Mouse (Mus musculus): ENCODE measurements around the gene Gm49369.

Gm49369 gene

DNA sequence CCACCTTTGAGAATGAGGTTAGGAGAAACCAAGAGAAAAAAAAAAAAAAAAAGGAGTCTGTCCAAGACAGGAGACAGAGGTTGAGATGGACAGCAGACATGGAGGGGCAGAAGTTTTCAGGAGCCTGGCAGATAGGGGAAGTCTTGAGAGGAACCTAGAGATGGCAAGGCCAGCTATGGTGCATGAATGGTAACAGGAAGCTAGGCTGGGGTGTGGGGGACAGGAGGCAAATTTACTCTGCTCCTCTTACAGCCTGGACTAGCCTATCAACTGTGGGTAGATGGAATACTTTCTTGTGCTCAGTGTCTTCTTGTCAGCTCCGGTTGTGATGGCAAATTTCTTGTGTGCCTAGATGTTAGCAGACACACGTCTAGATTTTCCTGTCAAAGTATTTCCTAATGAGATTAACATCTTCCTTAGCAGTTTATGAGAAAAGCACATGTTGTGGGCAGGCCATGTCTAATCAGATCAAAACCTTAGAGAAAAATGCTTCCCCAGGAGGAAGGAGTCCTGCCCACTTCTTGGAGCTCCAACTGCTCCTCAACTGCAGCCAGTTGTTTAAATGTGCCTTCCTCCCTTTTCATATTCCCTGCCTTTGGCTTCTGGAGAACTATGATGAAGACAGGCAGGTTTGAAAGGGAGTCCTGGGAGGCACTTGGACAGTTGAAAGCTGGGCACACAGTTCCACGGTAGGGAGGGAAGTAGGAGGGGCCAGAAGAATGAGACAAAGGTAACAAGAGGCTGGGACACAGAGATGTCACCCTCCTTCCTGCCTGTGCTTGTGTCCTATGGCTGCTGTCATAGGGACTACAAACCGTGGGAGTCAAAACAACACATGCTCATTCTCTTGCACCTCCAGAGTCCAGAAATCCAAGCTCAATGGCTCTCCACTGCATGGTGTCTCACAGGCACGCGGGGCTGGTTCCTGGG is 12.1 kb upstream of the Gm49369 start:
- no peak for DNase-seq (ENCODE audit: low read depth, low spot score)

- DNase-seq (ENCODE audit: low read depth, low spot score): peak; percentile 91
Observed at GRCm38 (mm10) chr7:142393191-142393590, 10.7 kb upstream of the Gm49369 start.

DNA sequence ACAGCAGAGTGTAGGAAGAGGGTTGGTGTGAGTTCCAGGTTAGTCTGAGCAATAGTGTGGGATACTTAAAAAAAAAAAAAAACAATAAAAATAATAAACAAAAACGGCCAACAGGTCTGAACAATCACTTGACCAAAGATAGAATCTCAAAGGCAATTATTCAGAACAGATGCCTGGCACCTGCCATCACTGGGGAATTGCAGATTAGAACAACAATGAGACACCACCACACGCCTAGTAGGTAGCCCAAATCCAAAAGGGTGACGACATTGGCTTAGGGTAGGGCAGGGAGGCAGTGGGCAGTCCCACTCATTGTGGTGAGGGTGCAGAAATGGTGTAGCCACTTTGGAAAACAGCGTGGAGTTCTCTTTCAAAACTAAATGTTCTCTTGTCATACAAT is 9.1 kb upstream of the Gm49369 start:
- DNase-seq (ENCODE audit: low read depth, low spot score): no peak

DNA sequence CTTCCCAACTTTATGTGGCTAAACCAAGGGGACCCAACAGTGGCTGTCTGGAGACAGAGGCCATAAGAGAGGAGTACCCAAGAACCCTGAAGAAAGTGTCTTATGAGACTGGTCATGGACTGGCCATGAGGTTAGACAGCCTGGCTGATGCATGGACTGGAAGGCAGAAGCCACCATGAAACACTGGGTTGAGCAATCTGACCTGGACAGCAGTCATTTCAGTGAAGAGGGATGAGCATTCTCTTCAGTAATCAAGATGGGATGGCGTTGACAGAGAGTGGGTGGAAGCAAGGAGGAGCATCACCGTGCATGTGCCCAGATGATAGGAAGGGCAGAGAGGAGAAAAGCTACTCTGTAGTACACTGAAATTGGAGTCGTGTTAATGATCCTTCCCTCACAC is 8.6 kb upstream of the Gm49369 start:
- peak; percentile 31 for DNase-seq (ENCODE audit: low read depth, low spot score)

DNA sequence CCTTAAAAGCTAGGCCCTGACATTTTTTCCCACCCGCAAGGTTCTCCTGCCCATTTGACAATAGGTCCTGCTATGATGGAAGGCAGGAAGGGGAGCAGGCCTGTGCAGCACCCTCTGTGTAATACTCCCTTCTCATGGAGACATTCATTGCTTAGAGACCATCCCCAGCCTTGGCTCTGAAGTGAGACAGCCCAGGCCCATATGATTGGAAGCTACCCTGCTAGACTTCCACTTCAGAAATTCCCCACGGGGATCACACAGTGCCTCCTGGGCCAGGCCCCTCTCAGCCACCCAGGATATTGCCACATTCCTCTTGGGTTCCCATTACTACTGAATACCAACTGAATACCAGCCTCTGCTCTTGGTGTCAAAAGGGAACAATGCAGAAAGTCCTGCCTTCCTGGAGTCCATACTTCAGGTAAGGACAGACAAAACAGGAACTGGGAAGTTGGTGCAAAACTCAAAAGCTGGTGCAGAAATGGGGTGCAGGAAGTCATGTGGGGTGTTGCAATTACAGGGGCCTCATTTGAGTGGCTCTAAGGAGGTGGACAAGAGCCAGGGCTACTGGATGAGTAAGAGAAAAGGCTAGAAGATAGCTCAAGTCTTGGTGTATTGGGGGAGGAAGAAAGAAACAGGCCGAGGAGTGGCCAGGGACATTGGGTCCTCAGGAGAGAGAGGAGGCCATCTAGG is 7.6 kb upstream of the Gm49369 start:
- no peak for DNase-seq (ENCODE audit: low read depth, low spot score)

GRCm38 (mm10) chr7:142388740-142389139 is 6.3 kb upstream of the Gm49369 start:
- DNase-seq (ENCODE audit: low read depth, low spot score): no peak

DNA sequence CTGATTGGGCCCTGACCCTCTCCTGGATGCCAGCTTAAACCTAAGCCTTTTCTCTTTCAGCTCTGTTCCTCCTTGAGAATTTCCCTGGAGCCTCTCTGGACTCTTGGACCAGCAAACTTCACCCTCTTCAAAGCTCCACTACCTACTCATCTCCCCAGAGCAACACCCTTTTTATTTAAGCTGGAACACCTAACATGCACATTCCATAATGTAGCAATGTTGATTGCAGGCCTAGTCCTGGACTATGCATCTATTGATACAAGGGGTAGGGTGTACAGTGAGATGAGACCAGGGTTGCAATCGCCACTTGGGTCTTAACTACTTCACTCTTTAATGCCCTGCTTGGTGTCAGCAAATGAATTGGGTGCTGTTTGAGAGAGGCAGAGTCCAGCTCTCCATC is 5.7 kb upstream of the Gm49369 start:
- DNase-seq (ENCODE audit: low read depth, low spot score): no peak

DNA sequence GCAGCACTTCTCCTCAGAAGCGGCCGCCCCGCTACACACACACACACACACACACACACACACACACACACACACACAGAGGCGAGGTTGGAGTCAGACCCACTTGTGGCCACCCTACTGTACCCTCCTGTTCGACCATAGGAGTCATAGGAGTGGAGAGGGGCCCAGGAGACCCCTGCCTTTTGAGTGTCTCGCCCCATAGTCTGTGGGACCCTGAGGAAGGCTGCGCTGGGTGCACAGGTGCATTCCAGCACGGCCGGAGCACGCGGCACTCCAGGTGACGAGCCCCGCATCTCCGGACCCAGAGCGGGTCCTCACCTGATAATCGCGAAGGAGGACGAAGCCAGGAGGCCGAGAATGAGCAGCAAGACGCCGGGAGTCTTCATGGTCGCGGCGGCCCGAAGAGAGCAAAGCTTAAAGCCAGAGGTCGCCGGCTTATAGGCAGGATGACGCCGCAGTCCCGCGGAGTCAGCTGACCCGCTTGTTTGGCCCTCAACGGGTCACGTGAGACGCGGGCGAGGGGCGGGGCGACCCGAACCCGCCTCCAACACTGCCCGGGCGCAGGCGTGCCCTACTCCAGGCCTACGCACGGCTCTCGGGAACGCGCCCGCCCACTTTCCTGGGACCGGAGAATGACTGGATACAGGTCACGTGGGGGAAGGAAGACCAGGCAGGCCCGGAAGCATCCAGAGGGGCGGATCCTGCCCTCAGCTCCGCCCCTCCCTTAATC is 5.1 kb upstream of the Gm49369 start, which contains the start of gene Ctsd:
Gene Ctsd (minus strand): TSS at position 620 of the 730 bp plus-strand sequence.
- DNase-seq (ENCODE audit: low read depth, low spot score): peak; percentile 97

DNA sequence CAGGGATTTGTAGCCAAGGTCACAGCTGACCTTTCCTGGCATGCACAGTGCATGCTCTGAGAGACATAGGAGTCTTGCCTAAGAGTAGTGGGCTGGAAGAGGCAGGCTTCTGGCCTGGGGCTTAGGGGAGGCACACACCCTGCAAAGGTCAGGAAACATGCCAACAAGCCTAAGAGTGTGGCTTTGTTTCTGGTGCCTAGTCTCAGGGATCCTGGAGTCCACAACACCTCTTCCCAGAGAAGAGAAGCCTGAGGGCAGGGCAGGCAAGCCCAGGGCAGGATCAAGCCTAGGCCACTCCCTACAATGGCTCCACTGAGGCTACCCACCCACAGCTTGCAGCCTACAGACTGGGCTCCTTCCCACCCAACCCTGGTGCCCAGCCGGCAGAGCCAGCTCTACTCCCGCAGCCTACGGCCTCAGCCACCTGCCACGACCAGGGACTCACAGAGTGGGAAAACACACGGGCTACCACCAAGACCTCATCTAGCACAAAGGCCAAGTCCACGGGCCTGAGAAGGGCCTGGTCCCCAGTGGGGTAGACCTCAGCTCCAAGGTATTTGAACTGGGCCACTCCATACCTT is 4.2 kb upstream of the Gm49369 start:
- peak; percentile 29 for DNase-seq (ENCODE audit: low read depth, low spot score)

GRCm38 (mm10) chr7:142385742-142386403 is 3.4 kb upstream of the Gm49369 start:
- no peak for DNase-seq (ENCODE audit: low read depth, low spot score)

- DNase-seq (ENCODE audit: low read depth, low spot score): no peak
Observed at GRCm38 (mm10) chr7:142384306-142384705, 1.8 kb upstream of the Gm49369 start.

DNA sequence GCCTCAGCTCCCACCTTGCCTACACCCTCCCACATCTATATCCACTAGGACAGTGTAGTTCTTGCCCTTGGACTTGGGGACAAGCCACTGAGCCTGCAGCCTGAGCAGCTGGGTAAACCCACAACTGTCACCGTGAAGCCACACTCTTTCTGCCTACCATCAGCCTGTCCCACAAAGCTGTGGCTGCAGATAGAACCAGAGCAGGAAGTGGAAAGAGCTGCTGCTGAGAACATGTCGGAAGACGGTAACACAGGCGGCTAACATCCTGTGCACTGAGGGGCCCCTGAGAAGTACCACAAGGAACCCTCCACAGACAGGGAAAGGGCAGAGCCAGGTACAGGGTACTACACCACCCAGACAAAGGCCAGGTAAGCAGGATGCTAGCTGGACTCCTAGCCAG is 1.3 kb downstream of the Gm49369 start:
- no peak for DNase-seq (ENCODE audit: low read depth, low spot score)

DNA sequence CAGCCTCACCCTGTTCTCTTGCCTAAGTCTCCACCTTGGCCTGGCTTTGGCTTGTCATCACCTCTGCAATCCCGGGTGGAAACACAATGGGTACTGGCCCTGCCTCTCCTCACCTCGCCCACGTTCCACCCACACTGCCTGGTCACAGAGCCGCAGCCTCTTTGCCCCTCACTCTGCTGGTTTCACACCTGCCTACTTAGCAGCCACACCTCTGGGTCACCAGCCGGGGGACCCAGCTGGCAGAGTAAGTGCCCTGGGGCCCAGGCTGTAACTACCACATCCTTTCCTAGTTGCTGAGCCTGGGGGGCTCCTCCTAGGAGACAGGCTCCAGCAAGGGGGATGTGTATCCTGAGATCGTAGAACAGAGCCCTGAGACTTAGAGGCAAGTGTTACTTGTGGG is 3.3 kb downstream of the Gm49369 start:
- no peak for DNase-seq (ENCODE audit: low read depth, low spot score)

- no peak for DNase-seq (ENCODE audit: low read depth, low spot score)
Observed at GRCm38 (mm10) chr7:142377233-142377925, 5.1 kb downstream of the Gm49369 start.

DNA sequence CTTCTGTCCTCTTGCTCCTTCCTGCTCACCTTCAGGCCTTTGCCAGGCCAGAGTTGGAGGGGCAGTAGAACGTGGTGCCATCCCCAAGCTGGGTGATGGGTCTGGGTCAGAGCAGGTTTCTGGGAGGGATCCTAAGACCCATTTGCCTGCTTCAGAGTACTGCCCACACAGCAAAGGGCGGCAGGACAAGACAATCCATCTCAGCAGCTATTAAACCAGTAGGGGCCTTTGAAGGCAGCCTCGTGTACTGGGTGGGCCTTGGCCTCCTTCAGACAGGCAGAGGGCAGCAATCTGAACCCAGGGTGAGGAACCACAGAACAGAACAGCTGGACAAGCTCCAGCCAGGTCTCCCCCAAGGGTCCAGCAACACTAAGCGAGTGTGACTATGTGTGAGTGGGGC is 6.4 kb downstream of the Gm49369 start:
- DNase-seq (ENCODE audit: low read depth, low spot score): no peak

DNA sequence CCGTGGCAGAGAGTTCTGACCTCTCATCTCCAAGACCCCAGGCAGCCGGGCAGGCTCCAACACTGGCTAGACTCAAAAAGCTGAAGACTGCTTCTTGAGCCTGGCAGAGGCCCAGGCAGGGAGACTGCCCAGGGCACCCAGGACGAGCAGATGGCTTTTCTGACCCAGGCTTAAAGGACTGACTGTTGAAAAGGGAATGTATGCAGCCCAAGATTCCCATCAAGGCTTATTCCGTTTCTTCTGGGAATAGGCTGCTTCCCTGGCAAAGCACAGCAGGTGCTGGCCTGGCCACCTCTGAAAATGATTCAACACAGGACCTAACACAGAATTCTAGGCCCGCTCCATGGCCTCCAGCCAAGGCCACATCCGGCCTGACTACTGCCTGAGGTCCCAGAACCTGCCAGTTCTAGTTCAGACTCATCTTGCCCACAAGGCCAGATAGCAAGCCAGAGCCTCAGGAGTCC is 7.2 kb downstream of the Gm49369 start:
- DNase-seq (ENCODE audit: low read depth, low spot score): peak; percentile 87

GRCm38 (mm10) chr7:142374413-142375015 is 8.0 kb downstream of the Gm49369 start:
- DNase-seq (ENCODE audit: low read depth, low spot score): no peak

DNA sequence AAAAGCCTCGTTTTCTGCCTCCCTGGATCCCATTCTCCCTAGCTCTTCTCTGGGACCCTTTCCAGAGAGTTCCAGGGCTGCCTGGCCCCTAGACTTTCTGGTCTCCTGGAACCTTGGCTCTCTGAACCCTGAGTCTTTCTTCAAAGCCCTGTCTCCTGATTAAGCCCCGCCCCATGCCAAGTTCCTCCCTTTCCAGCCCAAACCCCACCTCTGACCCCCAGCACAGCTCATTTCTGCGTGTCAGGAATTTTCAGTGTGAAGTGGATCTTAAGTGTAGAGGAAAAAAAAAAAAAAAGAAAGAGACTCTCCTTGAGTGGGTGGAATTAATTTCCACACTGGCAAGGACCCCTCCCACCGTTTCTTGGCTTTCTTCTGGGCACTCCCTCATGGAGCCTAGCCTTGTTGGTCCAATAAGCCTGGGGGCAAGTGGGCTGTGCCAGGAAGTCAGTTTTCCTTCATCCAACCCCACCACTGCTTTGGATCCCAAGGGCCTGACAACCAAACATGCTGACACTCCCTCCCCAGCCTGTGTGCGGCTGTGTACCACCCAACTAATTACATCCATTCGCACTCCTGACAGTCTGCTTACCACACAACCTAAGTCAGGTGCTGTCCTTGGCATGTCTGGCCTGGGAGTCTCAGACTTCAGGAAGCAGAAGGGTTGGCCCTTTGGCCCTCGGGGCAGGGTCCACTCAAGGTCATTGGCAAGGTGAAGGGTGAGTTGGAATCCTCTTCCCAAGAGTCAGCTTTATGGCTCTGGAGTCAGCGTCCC is 8.6 kb downstream of the Gm49369 start, which contains the start of gene Ifitm10:
Gene Ifitm10 (minus strand): TSS at position 113 of the 772 bp plus-strand sequence.
- DNase-seq (ENCODE audit: low read depth, low spot score): no peak

DNA sequence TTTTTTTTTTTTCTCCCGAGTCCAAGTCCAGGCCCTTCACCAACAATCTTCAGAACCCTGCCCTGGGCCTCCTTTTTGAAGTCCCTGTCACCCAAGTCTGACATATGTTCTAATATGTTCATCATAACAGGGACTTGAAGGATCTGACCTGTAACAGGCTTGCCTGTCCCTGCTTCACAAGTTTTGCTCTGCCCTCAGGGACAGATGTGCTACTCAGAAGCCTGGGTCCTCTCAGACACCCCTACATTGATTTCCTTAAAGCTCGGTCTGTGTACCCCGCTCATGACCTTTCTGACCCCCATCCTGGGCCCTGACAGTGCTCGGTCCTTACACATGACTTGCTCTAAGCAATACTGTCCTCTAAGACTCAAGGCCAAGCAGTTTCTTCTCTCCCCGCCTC is 9.4 kb downstream of the Gm49369 start:
- DNase-seq (ENCODE audit: low read depth, low spot score): no peak

Data from 3T3-L1 (cell line).